Mouse (Mus musculus) spleen, adult 18-20 months (tissue): ENCODE measurements around the gene Il9r.

Source experiments
- DNase-seq, 2 experiments: peaks; one replicate each; pipeline ENCODE4 v3.0.0; 2022; ENCODE audit warnings: mixed read lengths in 2 of 2

The Il9r gene

DNA sequence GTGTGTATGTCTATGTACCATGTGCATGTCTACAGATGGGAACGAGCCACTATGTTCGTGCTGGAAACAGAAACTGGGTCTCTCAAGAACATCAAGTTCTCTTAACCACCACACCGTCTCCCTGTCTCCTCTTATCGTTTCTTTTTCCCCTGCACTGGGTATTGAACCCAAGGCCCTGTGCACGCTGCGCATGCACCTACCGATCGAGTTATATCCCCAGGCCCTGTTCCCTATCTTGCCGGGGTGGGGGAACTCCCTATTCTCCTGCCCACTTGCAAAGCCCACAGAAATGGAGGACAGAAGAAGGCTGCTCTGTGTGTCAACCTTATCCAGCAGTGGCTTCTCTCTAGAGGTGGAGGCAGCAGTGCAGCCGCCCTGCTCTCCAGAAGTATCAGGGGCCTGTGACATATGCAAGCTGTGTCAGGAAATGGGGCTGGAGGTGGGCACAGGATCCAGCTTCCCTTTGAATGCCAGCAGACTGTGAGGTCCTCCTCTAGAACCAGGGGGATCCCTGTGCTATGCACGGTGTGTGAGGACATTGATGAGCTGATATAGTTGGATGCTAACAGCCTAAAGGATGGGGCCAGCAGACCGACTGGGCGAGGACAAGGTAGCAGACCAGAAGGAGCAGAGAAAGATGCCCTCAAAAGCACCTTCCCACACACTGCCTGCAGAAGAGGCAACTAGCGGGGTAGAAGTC, 1.7 kb downstream of the Il9r start:
- DNase-seq: peak in 1 of 2 experiments; percentile 2

- no peak for DNase-seq
Measured at GRCm38 (mm10) chr11:32197766-32198165, 2.3 kb downstream of the Il9r start.

GRCm38 (mm10) chr11:32196727-32197126, 3.4 kb downstream of the Il9r start:
- DNase-seq: peak in 1 of 2 experiments; percentile 2

- peak in 1 of 2 experiments; percentile 4 for DNase-seq
Measured at GRCm38 (mm10) chr11:32195867-32196540, 4.1 kb downstream of the Il9r start.

- DNase-seq: no peak
Measured at GRCm38 (mm10) chr11:32194626-32195025, 5.5 kb downstream of the Il9r start.

- no peak for DNase-seq
Measured at GRCm38 (mm10) chr11:32194086-32194485, 6.0 kb downstream of the Il9r start.

- DNase-seq: no peak
Measured at GRCm38 (mm10) chr11:32193156-32193555, 6.9 kb downstream of the Il9r start.

DNA sequence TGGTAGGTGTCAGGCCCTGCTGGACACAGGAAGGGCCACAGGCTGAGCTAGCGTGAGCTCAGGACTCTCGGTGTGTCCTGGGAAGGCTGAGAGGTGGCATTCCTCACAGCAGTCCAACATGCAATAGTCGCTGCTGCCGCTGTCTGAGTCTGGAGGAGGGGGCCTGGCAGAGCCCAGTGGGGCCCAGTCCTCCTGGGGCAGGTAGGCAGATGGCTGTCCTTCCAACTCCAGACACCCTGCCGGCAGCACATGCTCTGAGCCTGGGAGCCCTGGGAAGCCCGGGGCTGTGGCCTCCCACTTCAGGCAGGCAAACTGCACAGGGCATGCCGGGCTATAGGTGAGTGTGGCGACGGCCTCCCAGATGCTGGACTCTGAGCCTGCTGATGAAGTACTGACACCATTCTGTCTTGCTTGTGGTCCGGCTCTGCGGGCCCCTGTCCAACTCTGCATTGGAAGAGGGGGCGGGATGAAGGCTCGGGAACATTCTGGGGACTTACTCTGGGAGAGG, 9.4 kb downstream of the Il9r start:
- no peak for DNase-seq

DNA sequence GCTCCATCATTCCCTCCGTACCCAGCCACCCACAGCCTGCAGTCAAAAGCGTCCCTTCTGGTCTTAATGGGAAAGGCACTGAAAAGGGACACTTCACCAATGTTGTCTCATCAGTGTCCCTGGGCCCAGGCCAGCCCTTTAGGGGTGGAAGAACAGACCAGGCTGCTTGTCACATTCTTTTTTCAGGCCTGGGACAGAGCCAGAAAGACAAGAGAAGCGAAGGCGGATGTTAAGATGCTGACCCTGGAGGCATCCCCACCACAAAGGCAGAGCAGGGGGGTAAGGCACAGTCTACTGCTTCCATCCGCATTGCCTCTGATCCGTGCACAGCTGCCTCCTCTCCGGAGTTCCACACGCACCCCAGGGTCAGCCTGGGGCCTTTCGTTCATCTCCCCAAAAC, 10.0 kb downstream of the Il9r start:
- no peak for DNase-seq

DNA sequence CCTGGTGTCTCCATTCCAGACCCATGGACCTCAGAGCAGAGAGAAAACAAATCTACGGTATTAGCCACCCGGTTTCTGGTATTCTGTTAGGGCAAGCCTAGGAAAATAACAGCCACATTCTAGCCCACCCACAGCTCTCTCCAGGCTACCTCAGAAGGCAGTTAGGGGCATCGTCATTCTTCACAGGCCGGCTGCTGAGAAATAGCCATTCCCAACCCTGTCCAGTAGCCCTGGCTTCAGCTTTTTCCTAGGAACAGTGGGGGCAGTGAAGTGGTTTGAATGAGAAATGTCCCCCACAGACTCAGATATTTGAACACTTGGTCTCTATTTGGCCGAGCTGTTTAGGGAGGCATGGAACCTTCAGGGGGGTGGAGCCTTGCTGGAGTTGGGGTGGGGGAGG, 10.6 kb downstream of the Il9r start:
- no peak for DNase-seq

GRCm38 (mm10) chr11:32188881-32189280, 11.2 kb downstream of the Il9r start:
- no peak for DNase-seq

- DNase-seq: no peak
Measured at GRCm38 (mm10) chr11:32187256-32187655, 12.8 kb downstream of the Il9r start.

- no peak for DNase-seq
Measured at GRCm38 (mm10) chr11:32186031-32186430, 14.0 kb downstream of the Il9r start.

GRCm38 (mm10) chr11:32184469-32184868, 15.6 kb downstream of the Il9r start:
- no peak for DNase-seq

- DNase-seq: peak; percentile 25 to 73
Measured at GRCm38 (mm10) chr11:32181973-32182868, 17.9 kb downstream of the Il9r start.

GRCm38 (mm10) chr11:32181246-32181645, 18.8 kb downstream of the Il9r start:
- no peak for DNase-seq

GRCm38 (mm10) chr11:32178506-32178905, 21.6 kb downstream of the Il9r start:
- no peak for DNase-seq

GRCm38 (mm10) chr11:32166683-32167082, 33.4 kb downstream of the Il9r start:
- DNase-seq: no peak

DNA sequence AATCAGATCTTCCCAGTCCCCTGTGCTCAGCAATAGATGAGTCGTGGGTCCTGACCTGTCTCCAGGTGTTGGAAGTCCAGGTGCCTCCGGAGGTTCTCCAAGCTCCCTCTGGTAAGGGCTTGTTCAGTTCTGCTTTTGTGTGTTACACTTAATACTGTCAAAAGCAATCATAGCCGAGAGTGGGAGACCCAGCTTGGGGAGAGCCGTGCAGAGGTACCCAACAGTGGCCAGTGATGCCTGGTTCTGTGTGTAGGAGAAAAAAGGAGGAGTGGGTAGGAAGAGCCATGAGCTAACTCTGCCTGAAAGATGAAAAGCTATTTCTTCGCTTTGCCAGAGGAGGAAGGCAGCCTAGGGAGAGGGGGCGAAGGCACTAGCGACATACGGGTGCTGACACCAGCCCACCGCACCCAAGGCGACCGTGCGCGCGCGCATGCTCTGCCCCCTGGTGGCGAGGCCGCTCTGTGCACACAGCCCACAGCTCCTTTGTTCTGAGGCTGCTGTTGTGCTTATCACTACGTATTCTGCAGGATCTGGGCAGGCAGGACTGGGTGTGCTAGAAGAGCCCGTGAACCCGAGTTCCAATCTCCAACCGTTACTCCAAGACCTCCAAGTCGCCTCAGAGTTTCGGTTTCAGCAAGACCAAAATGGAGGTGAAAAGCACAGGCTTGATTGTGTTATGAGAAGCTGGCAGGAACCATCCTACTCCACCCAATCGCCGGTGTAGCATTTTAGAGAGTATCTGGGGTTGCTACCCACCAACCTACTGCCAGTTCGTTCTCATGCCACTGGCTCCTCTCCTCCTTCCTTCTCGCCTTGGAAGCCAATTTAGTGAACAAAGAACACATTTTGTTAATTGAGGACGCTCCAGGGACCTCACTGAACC, 37.9 kb downstream of the Il9r start:
- DNase-seq: peak; percentile 21 to 66

DNA sequence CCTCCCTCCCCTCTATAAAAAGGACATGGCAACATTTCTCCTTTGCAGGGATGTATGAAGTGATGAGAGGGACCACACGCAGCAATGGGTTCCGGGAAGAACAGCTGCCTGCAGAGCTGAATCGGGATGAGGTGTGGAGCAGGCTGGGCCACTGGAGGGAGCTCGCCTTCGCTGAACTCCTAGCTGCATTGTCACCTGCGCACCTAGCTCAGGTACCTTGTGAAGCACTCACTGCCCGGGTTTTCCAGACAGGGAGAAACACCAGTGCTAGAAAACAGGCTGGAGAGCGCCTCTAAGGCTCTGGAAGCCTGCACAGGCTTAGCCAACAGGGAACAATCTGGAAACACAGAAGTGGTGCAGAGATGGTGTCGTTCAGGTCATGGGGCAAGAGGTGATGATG, 38.6 kb downstream of the Il9r start:
- DNase-seq: no peak

- no peak for DNase-seq
Measured at GRCm38 (mm10) chr11:32160341-32160740, 39.7 kb downstream of the Il9r start.

GRCm38 (mm10) chr11:32159176-32159575, 40.9 kb downstream of the Il9r start:
- DNase-seq: no peak
